Mouse (Mus musculus): ENCODE data around the gene Gm45062. TPM values are rescaled to one million over a fixed set of nuclear protein-coding genes. Genes with fewer than 3 reads are reported as not detected.

Gm45062 gene
- polyA plus RNA-seq, 1 experiment from 2014 or later, result 16.2 TPM

- WGBS, result 95% methylated on average over 5 of the region's 5 CpGs
- no peak overlapping the region for H3K9ac ChIP-seq (replicated peaks)
- no peak overlapping the region for H3K4me3 ChIP-seq (replicated peaks)
- H3K27me3 ChIP-seq, result no peaks in the 10 kb centered on the region
- H3K27ac ChIP-seq, result no peak overlapping the region
- no peak for ATAC-seq (ENCODE audit: insufficient number of reproducible peaks, insufficient read depth, low FRiP score, low TSS enrichment, low read depth)
- no peaks in the 10 kb centered on the region for H3K9me3 ChIP-seq
- no peaks in the 10 kb centered on the region for H3K4me1 ChIP-seq (replicated peaks)
- H3K4me2 ChIP-seq, result no peak overlapping the region
- peaks cover 33% of the 10 kb centered on the region for H3K36me3 ChIP-seq
These were observed 297.8 kb downstream of the Gm45062 start for GRCm38 (mm10) chr6:8556849-8557571.

GRCm38 (mm10) chr6:8560682-8561081 lies 301.4 kb downstream of the Gm45062 start:
- H3K27ac ChIP-seq, result no peak overlapping the region
- no peak overlapping the region for H3K4me3 ChIP-seq (replicated peaks)
- ATAC-seq (ENCODE audit: insufficient number of reproducible peaks, insufficient read depth, low FRiP score, low TSS enrichment, low read depth), result no peak
- no peaks in the 10 kb centered on the region for H3K27me3 ChIP-seq
- 88% methylated on average over 2 of the region's 2 CpGs for WGBS
- peaks cover 31% of the 10 kb centered on the region for H3K36me3 ChIP-seq
- H3K4me1 ChIP-seq (replicated peaks), result no peaks in the 10 kb centered on the region
- H3K4me2 ChIP-seq, result no peak overlapping the region
- no peak overlapping the region for H3K9ac ChIP-seq (replicated peaks)
- no peaks in the 10 kb centered on the region for H3K9me3 ChIP-seq

GRCm38 (mm10) chr6:8582377-8582776 lies 323.1 kb downstream of the Gm45062 start:
- Histone ChIP-seq H3K27me3 (no peaks in the 10 kb centered on the region), H3K9me3 (no peaks in the 10 kb centered on the region), H3K4me3 (replicated peaks) (no peak overlapping the region), H3K9ac (replicated peaks) (no peak overlapping the region), H3K4me1 (replicated peaks) (no peaks in the 10 kb centered on the region), H3K36me3 (peaks cover 30% of the 10 kb centered on the region), H3K27ac (no peak overlapping the region), H3K4me2 (no peak overlapping the region)
- no peak for ATAC-seq (ENCODE audit: insufficient number of reproducible peaks, insufficient read depth, low FRiP score, low TSS enrichment, low read depth)
- 95% methylated on average over 9 of the region's 9 CpGs for WGBS

GRCm38 (mm10) chr6:8583892-8584291 lies 324.6 kb downstream of the Gm45062 start:
- Histone ChIP-seq H3K27me3 (no peaks in the 10 kb centered on the region), H3K9me3 (no peaks in the 10 kb centered on the region), H3K9ac (replicated peaks) (no peak overlapping the region), H3K4me2 (no peak overlapping the region), H3K4me3 (replicated peaks) (no peak overlapping the region), H3K36me3 (peaks cover 35% of the 10 kb centered on the region), H3K27ac (no peak overlapping the region), H3K4me1 (replicated peaks) (no peaks in the 10 kb centered on the region)
- WGBS, result 96% methylated on average over 3 of the region's 3 CpGs
- no peak for ATAC-seq (ENCODE audit: insufficient number of reproducible peaks, insufficient read depth, low FRiP score, low TSS enrichment, low read depth)

GRCm38 (mm10) chr6:8591665-8592064 lies 332.4 kb downstream of the Gm45062 start:
- Histone ChIP-seq H3K4me2 (no peak overlapping the region), H3K27me3 (no peaks in the 10 kb centered on the region), H3K9me3 (no peaks in the 10 kb centered on the region), H3K27ac (no peak overlapping the region), H3K36me3 (peaks cover 37% of the 10 kb centered on the region), H3K4me1 (replicated peaks) (no peaks in the 10 kb centered on the region), H3K9ac (replicated peaks) (no peak overlapping the region), H3K4me3 (replicated peaks) (no peak overlapping the region)
- 94% methylated on average over 9 of the region's 9 CpGs for WGBS
- ATAC-seq (ENCODE audit: insufficient number of reproducible peaks, insufficient read depth, low FRiP score, low TSS enrichment, low read depth), result no peak

GRCm38 (mm10) chr6:8617369-8617768 lies 358.1 kb downstream of the Gm45062 start:
- no peak overlapping the region for H3K27ac ChIP-seq
- WGBS, result 76% methylated on average over 2 of the region's 2 CpGs
- no peak for ATAC-seq (ENCODE audit: insufficient number of reproducible peaks, insufficient read depth, low FRiP score, low TSS enrichment, low read depth)

GRCm38 (mm10) chr6:8619582-8620350 lies 360.5 kb downstream of the Gm45062 start:
- no peaks in the 10 kb centered on the region for H3K9me3 ChIP-seq
- no peaks in the 10 kb centered on the region for H3K4me1 ChIP-seq (replicated peaks)
- no peak for ATAC-seq (ENCODE audit: insufficient number of reproducible peaks, insufficient read depth, low FRiP score, low TSS enrichment, low read depth)
- WGBS, result 81% methylated on average over 4 of the region's 4 CpGs
- no peak overlapping the region for H3K9ac ChIP-seq (replicated peaks)
- no peak overlapping the region for H3K4me3 ChIP-seq (replicated peaks)
- H3K27me3 ChIP-seq, result no peaks in the 10 kb centered on the region
- H3K27ac ChIP-seq, result no peak overlapping the region
- H3K36me3 ChIP-seq, result no peaks in the 10 kb centered on the region
- no peak overlapping the region for H3K4me2 ChIP-seq

More at GRCm38 (mm10) chr6:8617369-8617768, 358.1 kb downstream of the Gm45062 start:
- Histone ChIP-seq H3K9me3 (no peaks in the 10 kb centered on the region), H3K9ac (replicated peaks) (no peak overlapping the region), H3K4me1 (replicated peaks) (no peaks in the 10 kb centered on the region), H3K27me3 (no peaks in the 10 kb centered on the region), H3K4me3 (replicated peaks) (no peak overlapping the region), H3K4me2 (no peak overlapping the region), H3K36me3 (no peaks in the 10 kb centered on the region)

- Histone ChIP-seq H3K9ac (replicated peaks) (no peak overlapping the region), H3K4me2 (no peak overlapping the region), H3K27me3 (no peaks in the 10 kb centered on the region), H3K4me3 (replicated peaks) (no peak overlapping the region), H3K9me3 (no peaks in the 10 kb centered on the region), H3K36me3 (no peaks in the 10 kb centered on the region), H3K4me1 (replicated peaks) (no peaks in the 10 kb centered on the region), H3K27ac (no peak overlapping the region)
- WGBS, result 69% methylated on average over 3 of the region's 3 CpGs
- no peak for ATAC-seq (ENCODE audit: insufficient number of reproducible peaks, insufficient read depth, low FRiP score, low TSS enrichment, low read depth)
These were observed 363.8 kb downstream of the Gm45062 start for GRCm38 (mm10) chr6:8623045-8623444.

- Histone ChIP-seq H3K27me3 (no peaks in the 10 kb centered on the region), H3K4me1 (replicated peaks) (0 out of 2 replicates have a peak, but pooled peaks cover 3% of the 10 kb centered on the region), H3K9ac (replicated peaks) (no peak overlapping the region), H3K27ac (no peak overlapping the region), H3K4me3 (replicated peaks) (no peak overlapping the region), H3K36me3 (no peaks in the 10 kb centered on the region), H3K4me2 (no peak overlapping the region), H3K9me3 (no peaks in the 10 kb centered on the region)
- ATAC-seq (ENCODE audit: insufficient number of reproducible peaks, insufficient read depth, low FRiP score, low TSS enrichment, low read depth), result no peak
- WGBS, result 91% methylated on average over 8 of the region's 8 CpGs
These were observed 369.0 kb downstream of the Gm45062 start for GRCm38 (mm10) chr6:8628226-8628625.

- Histone ChIP-seq H3K27me3 (no peaks in the 10 kb centered on the region), H3K9me3 (no peaks in the 10 kb centered on the region), H3K36me3 (no peaks in the 10 kb centered on the region), H3K27ac (no peak overlapping the region), H3K4me3 (replicated peaks) (no peak overlapping the region), H3K4me1 (replicated peaks) (peaks cover 3% of the 10 kb centered on the region; the same call in 1 of the 2 replicates), H3K9ac (replicated peaks) (no peak overlapping the region), H3K4me2 (no peak overlapping the region)
- WGBS, result 80% methylated on average over 7 of the region's 7 CpGs
- no peak for ATAC-seq (ENCODE audit: insufficient number of reproducible peaks, insufficient read depth, low FRiP score, low TSS enrichment, low read depth)
These were observed 369.5 kb downstream of the Gm45062 start for GRCm38 (mm10) chr6:8628715-8629267.

GRCm38 (mm10) chr6:8630531-8630930 lies 371.3 kb downstream of the Gm45062 start:
- no peaks in the 10 kb centered on the region for H3K27me3 ChIP-seq
- WGBS, result 87% methylated on average over 7 of the region's 7 CpGs
- H3K9ac ChIP-seq (replicated peaks), result no peak overlapping the region
- no peaks in the 10 kb centered on the region for H3K9me3 ChIP-seq
- H3K27ac ChIP-seq, result no peak overlapping the region
- peaks cover 7% of the 10 kb centered on the region; the same call in 1 of the 2 replicates for H3K4me1 ChIP-seq (replicated peaks)
- no peak for ATAC-seq (ENCODE audit: insufficient number of reproducible peaks, insufficient read depth, low FRiP score, low TSS enrichment, low read depth)
- no peak overlapping the region for H3K4me2 ChIP-seq
- no peak overlapping the region for H3K4me3 ChIP-seq (replicated peaks)
- no peaks in the 10 kb centered on the region for H3K36me3 ChIP-seq

All from limb, embryonic 12.5 days (tissue).